Mouse (Mus musculus) kidney, adult 2 months (tissue): ENCODE measurements around the gene Hbp1. TPM values are rescaled to one million over a fixed set of nuclear protein-coding genes. Genes with fewer than 3 reads are reported as not detected.

ENCODE experiments used
- DNase-seq: peaks from one replicate; pipeline ENCODE4 v3.0.0; 2021
- H3K27ac ChIP-seq: fragments of 200-500 bp; 2 replicates; pipeline ENCODE4 v1.5.1; 2012; ENCODE audit warnings: low read depth, low read length, control low read depth, inconsistent platforms; ENCODE audit not compliant: insufficient read depth
- H3K27me3 ChIP-seq: fragments of 200-500 bp; replicated peaks from 2 replicates; pipeline ENCODE4 v1.6.1; 2012; ENCODE audit warnings: mild to moderate bottlenecking, moderate library complexity, low read length, inconsistent platforms; ENCODE audit not compliant: control insufficient read depth, insufficient read depth
- H3K36me3 ChIP-seq: fragments of 200-500 bp; 2 replicates; pipeline ENCODE4 v1.6.1; 2012; ENCODE audit warnings: mild to moderate bottlenecking, moderate library complexity, low read length, inconsistent platforms; ENCODE audit not compliant: control insufficient read depth, insufficient read depth
- H3K4me1 ChIP-seq: fragments of 200-500 bp; 2 replicates; pipeline ENCODE4 v1.6.1; 2011; ENCODE audit warnings: low read length; ENCODE audit not compliant: control insufficient read depth, insufficient read depth
- H3K4me3 ChIP-seq: fragments of 200-500 bp; 2 replicates; pipeline ENCODE4 v1.5.1; 2011; ENCODE audit warnings: mild to moderate bottlenecking, low read depth, low read length, control low read depth; ENCODE audit not compliant: insufficient read depth
- CTCF ChIP-seq: fragments of 200-500 bp; conservative IDR thresholded peaks from 2 replicates; pipeline ENCODE4 v1.5.1; 2011; ENCODE audit warnings: low read depth, mild to moderate bottlenecking, control low read depth, low read length, moderate library complexity, mixed read lengths; ENCODE audit not compliant: insufficient read depth, insufficient read length
- POLR2A ChIP-seq: fragments of 200-500 bp; IDR thresholded peaks from one replicate; pipeline ENCODE4 v1.6.1; 2011; ENCODE audit warnings: low read depth, low read length, control low read depth
- WGBS: fragments of 180-500 bp; shearing (Covaris S2); methylation state at CpG from one replicate; pipeline ENCODE4 v1.1.7; 2018; 5-methylcytosine and 5-hydroxymethylcytosine counted together
- polyA plus RNA-seq: library from polyadenylated mRNA; depleted of rRNA; stranded (reverse); fragments of >200 nt; gene quantifications from 2 replicates; pipeline ENCODE4 v1.2.3, GENCODE M21; 2012

Gene Hbp1
- polyA plus RNA-seq, 1 experiment: 68.2 TPM

DNA sequence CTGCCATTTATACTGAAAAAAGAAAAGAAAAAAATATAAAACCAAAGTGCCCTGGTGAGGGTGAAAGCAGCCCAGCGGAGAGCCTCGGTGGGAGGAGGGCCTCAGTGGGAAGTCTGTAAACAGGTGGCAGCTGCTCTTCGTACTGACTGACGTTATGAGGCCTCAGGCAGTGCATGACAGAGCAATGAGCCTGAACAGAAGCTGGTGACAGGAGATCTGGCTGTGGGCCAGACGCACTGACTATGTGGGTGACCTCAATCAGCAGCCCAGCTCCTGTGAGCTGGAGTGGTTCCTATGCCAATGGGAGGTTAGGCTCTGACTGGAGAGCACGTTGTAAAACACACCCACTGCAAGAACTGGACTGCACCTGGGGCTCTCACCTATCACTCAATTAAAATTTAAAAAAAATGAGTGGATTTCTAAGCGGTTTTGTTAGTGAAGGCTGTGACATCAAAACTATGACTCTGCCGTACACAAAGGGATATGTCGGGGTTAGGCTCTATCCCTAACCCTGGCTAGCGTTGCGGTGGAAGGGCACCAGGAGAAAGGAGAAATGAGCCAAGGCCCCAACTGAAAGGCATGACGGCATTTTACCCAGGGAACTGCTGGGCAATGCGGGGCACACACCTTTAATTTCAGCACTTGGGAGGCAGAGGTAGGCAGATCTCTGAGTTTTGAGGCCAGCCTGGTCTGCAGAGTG is 23.3 kb upstream of the Hbp1 start:
- Histone ChIP-seq H3K27ac (no peak overlapping the region), H3K4me3 (no peak overlapping the region), H3K36me3 (no peaks in the 10 kb centered on the region), H3K4me1 (no peaks in the 10 kb centered on the region), H3K27me3 (no peaks in the 10 kb centered on the region)
- DNase-seq: peak; percentile 76
- no peak for TF ChIP-seq CTCF
- TF ChIP-seq POLR2A: no peak
- WGBS: 41% methylated on average over 13 of the region's 13 CpGs

- Histone ChIP-seq H3K27ac (no peak overlapping the region), H3K4me1 (no peaks in the 10 kb centered on the region), H3K27me3 (no peaks in the 10 kb centered on the region), H3K4me3 (no peak overlapping the region), H3K36me3 (no peaks in the 10 kb centered on the region)
- DNase-seq: no peak
- 87% methylated on average over 8 of the region's 8 CpGs for WGBS
- no peak for TF ChIP-seq POLR2A
These were observed 21.2 kb upstream of the Hbp1 start for GRCm38 (mm10) chr12:31971547-31971946.

DNA sequence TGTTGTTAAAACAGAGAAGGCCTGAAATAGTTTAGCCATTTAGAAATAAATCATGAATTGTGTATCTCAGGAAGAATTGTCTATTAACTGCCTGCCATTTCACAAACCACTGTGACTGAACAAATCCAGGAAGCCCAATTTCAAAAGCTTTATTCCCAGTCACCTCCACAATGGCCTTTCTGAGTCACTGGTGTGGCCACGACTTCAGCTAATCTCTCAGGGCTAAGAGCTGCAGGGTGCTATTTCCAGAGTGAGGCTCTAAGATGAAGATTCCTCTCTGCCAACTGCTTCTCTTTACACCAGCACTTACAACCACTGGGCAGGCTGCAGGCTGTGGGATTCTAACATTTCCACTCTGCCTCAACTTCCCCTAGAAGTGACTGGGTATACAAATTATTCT is 18.8 kb upstream of the Hbp1 start:
- Histone ChIP-seq H3K36me3 (no peaks in the 10 kb centered on the region), H3K27me3 (no peaks in the 10 kb centered on the region), H3K4me3 (no peak overlapping the region), H3K27ac (no peak overlapping the region), H3K4me1 (no peaks in the 10 kb centered on the region)
- 48% methylated on average over 1 of the region's 1 CpGs for WGBS
- no peak for DNase-seq
- TF ChIP-seq POLR2A (no peak), CTCF (no peak)

DNA sequence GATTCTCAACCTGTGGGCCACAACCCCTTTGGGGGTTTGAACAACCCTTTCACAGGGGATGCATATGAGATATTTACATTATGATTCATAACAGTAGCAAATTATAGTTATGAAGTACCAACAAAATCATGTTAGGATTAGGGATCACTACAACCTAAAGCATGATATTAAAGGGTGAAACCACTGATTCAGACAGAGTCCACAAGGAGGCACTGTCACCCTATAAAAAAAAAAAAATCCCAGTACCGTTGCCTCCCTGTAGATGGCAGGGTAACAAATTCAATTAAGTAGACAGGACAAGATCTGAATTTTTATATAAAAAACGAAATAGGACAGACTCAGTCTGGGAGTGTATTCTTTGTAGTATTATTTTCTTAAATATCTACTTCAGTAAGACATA is 17.2 kb upstream of the Hbp1 start:
- WGBS: 4% methylated on average over 2 of the region's 2 CpGs
- Histone ChIP-seq H3K4me1 (no peaks in the 10 kb centered on the region), H3K27ac (no peak overlapping the region), H3K4me3 (no peak overlapping the region), H3K36me3 (no peaks in the 10 kb centered on the region), H3K27me3 (no peaks in the 10 kb centered on the region)
- DNase-seq: peak; percentile 64
- TF ChIP-seq CTCF (no peak), POLR2A (no peak)

GRCm38 (mm10) chr12:31966405-31966804 is 16.1 kb upstream of the Hbp1 start:
- Histone ChIP-seq H3K4me1 (no peaks in the 10 kb centered on the region), H3K27me3 (no peaks in the 10 kb centered on the region), H3K36me3 (no peaks in the 10 kb centered on the region), H3K27ac (no peak overlapping the region), H3K4me3 (no peak overlapping the region)
- no peak for DNase-seq
- no peak for TF ChIP-seq CTCF
- TF ChIP-seq POLR2A: no peak
- 87% methylated on average over 4 of the region's 4 CpGs for WGBS

- TF ChIP-seq POLR2A (no peak), CTCF (no peak)
- no peaks in the 10 kb centered on the region for H3K27me3 ChIP-seq
- 89% methylated on average over 12 of the region's 12 CpGs for WGBS
- no peak overlapping the region for H3K4me3 ChIP-seq
- no peaks in the 10 kb centered on the region for H3K4me1 ChIP-seq
- H3K36me3 ChIP-seq: no peaks in the 10 kb centered on the region
- H3K27ac ChIP-seq: no peak overlapping the region
- no peak for DNase-seq
These were observed 15.3 kb upstream of the Hbp1 start for GRCm38 (mm10) chr12:31965517-31966212.

GRCm38 (mm10) chr12:31964074-31964473 is 13.7 kb upstream of the Hbp1 start:
- Histone ChIP-seq H3K27ac (no peak overlapping the region), H3K36me3 (no peaks in the 10 kb centered on the region), H3K4me1 (no peaks in the 10 kb centered on the region), H3K27me3 (no peaks in the 10 kb centered on the region), H3K4me3 (no peak overlapping the region)
- no peak for DNase-seq
- WGBS: 90% methylated on average over 6 of the region's 6 CpGs
- TF ChIP-seq CTCF: no peak
- no peak for TF ChIP-seq POLR2A

DNA sequence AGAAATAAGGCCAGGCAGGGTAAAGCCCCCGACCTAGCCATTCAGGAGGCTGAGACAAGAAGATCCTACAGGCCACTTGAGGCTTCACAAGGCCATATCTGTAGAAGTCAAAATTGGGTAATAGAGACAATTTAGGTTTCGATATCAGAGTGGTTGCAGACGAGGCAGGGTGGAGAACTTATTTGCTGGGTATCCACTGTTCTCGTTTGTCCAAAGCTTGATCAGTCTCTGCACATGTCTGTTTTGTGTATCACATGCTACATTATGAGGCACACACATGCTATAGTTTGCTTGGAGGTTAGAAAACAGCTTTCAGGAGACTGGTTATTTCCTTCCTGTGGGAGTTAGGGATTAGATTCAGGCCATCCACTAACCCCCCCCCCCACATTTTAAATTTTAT is 5.5 kb upstream of the Hbp1 start:
- no peak overlapping the region for H3K4me3 ChIP-seq
- no peaks in the 10 kb centered on the region for H3K27me3 ChIP-seq
- WGBS: 94% methylated on average over 4 of the region's 4 CpGs
- H3K27ac ChIP-seq: no peak overlapping the region
- no peaks in the 10 kb centered on the region for H3K36me3 ChIP-seq
- no peaks in the 10 kb centered on the region for H3K4me1 ChIP-seq
- no peak for DNase-seq
- TF ChIP-seq POLR2A (no peak), CTCF (no peak)
